Mouse (Mus musculus) neural tube, embryonic 15.5 days (tissue): ENCODE data around the gene Orai1. TPM values are rescaled to one million over a fixed set of nuclear protein-coding genes. Genes with fewer than 3 reads are reported as not detected.
A peak's percentile ranks its signal among the peaks of the same experiment; 100 is the strongest.

Experiments used
- ATAC-seq: fragments of 200-750 bp; cut with Nextera tagmentation; 2 replicates; pipeline ENCODE4 v1.8.0; 2017; ENCODE audit warnings: mild to moderate bottlenecking, moderate TSS enrichment, moderate library complexity; ENCODE audit not compliant: low FRiP score
- H3K27ac ChIP-seq: fragments of 300-500 bp; sonication (generic); replicated peaks from 2 replicates; pipeline ENCODE4 v1.5.1; 2015; ENCODE audit warnings: mild to moderate bottlenecking, inconsistent platforms
- H3K27me3 ChIP-seq: fragments of 300-500 bp; sonication (generic); replicated peaks from 2 replicates; pipeline ENCODE4 v1.6.1; 2015; ENCODE audit warnings: inconsistent platforms
- H3K36me3 ChIP-seq: fragments of 300-500 bp; sonication (generic); 2 replicates; pipeline ENCODE4 v1.6.1; 2015; ENCODE audit warnings: inconsistent platforms
- H3K4me1 ChIP-seq: fragments of 300-500 bp; sonication (generic); 2 replicates; pipeline ENCODE4 v1.6.1; 2015; ENCODE audit warnings: inconsistent platforms
- H3K4me2 ChIP-seq: fragments of 300-500 bp; sonication (generic); 2 replicates; pipeline ENCODE4 v1.6.1; 2015; ENCODE audit warnings: inconsistent platforms, mild to moderate bottlenecking, moderate library complexity
- H3K4me3 ChIP-seq: fragments of 300-500 bp; sonication (generic); replicated peaks from 2 replicates; pipeline ENCODE4 v1.5.1; 2015; ENCODE audit warnings: mild to moderate bottlenecking, inconsistent platforms
- H3K9ac ChIP-seq: fragments of 300-500 bp; sonication (generic); replicated peaks from 2 replicates; pipeline ENCODE4 v1.6.1; 2015; ENCODE audit warnings: mild to moderate bottlenecking, inconsistent platforms
- H3K9me3 ChIP-seq: fragments of 300-500 bp; sonication (generic); replicated peaks from 2 replicates; pipeline ENCODE4 v1.6.1; 2016; ENCODE audit warnings: inconsistent platforms
- WGBS: fragments of 180-500 bp; shearing (Covaris S2); methylation state at CpG from one replicate; pipeline ENCODE4 v1.1.7; 2015; ENCODE audit warnings: mixed read lengths; 5-methylcytosine and 5-hydroxymethylcytosine counted together
- polyA plus RNA-seq: library from polyadenylated mRNA; unstranded; fragments of >200 nt; fragmentation: Nextera tagmentation; extraction: Ambion mirVana; gene quantifications from 2 replicates; pipeline ENCODE4 v1.2.1, GENCODE M21; 2015

Orai1 gene
- polyA plus RNA-seq, 1 experiment from 2014 or later: 14.2 TPM

GRCm38 (mm10) chr5:122997205-122998204 lies 17.4 kb upstream of the Orai1 start:
- Histone ChIP-seq H3K4me3 (no peak overlapping the region), H3K9me3 (no peaks in the 10 kb centered on the region), H3K27ac (no peak overlapping the region), H3K36me3 (no peaks in the 10 kb centered on the region), H3K9ac (no peak overlapping the region), H3K4me1 (0 out of 2 replicates have a peak, but pooled peaks cover 6% of the 10 kb centered on the region), H3K27me3 (no peaks in the 10 kb centered on the region), H3K4me2 (no peak overlapping the region)
- no peak for ATAC-seq
- WGBS: 89% methylated on average over 18 of the region's 18 CpGs

DNA sequence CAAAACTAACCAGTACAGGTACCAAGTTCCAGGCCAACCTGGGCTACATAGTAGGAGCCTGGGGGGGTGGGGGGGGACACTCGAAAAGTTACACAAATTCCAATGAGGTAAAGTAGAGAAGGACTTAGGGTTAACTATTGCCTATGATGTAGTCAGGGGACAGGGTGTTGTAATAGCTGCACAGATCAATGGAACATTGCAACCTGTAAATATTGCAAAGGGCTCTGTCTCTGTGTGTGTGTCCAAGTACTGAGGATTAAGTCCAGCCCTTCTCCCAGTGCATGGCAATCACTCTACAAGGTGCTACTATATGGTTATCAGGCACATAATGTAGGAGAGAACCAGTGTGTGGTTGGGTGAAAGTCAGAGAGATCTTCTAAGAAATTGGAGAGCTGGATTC lies 14.0 kb upstream of the Orai1 start:
- Histone ChIP-seq H3K4me2 (no peak overlapping the region), H3K27ac (no peak overlapping the region), H3K9me3 (no peaks in the 10 kb centered on the region), H3K4me3 (no peak overlapping the region), H3K9ac (no peak overlapping the region), H3K27me3 (no peaks in the 10 kb centered on the region), H3K36me3 (no peaks in the 10 kb centered on the region), H3K4me1 (no peaks in the 10 kb centered on the region)
- 67% methylated on average over 1 of the region's 1 CpGs for WGBS
- no peak for ATAC-seq

- H3K27ac ChIP-seq: no peak overlapping the region
Measured at GRCm38 (mm10) chr5:123005716-123006592, 8.9 kb upstream of the Orai1 start.

GRCm38 (mm10) chr5:123008877-123009493 lies 5.9 kb upstream of the Orai1 start:
- no peak overlapping the region for H3K4me2 ChIP-seq
- ATAC-seq: no peak
- H3K9me3 ChIP-seq: no peaks in the 10 kb centered on the region
- 0 out of 2 replicates have a peak, but pooled peaks cover 7% of the 10 kb centered on the region for H3K4me1 ChIP-seq
- no peaks in the 10 kb centered on the region for H3K27me3 ChIP-seq
- 68% methylated on average over 7 of the region's 7 CpGs for WGBS
- H3K36me3 ChIP-seq: no peaks in the 10 kb centered on the region
- H3K4me3 ChIP-seq: no peak overlapping the region
- no peak overlapping the region for H3K27ac ChIP-seq
- no peak overlapping the region for H3K9ac ChIP-seq

More at GRCm38 (mm10) chr5:123005716-123006592, 8.9 kb upstream of the Orai1 start:
- 0 out of 2 replicates have a peak, but pooled peaks cover 4% of the 10 kb centered on the region for H3K4me1 ChIP-seq
- H3K4me3 ChIP-seq: no peak overlapping the region
- 57% methylated on average over 19 of the region's 19 CpGs for WGBS
- H3K9me3 ChIP-seq: no peaks in the 10 kb centered on the region
- no peak overlapping the region for H3K4me2 ChIP-seq
- H3K36me3 ChIP-seq: no peaks in the 10 kb centered on the region
- H3K27me3 ChIP-seq: no peaks in the 10 kb centered on the region
- no peak for ATAC-seq
- H3K9ac ChIP-seq: no peak overlapping the region

GRCm38 (mm10) chr5:123009873-123010272 lies 5.0 kb upstream of the Orai1 start:
- H3K9ac ChIP-seq: no peak overlapping the region
- WGBS: 52% methylated on average over 11 of the region's 11 CpGs
- H3K36me3 ChIP-seq: no peaks in the 10 kb centered on the region
- H3K4me2 ChIP-seq: no peak overlapping the region
- no peaks in the 10 kb centered on the region for H3K27me3 ChIP-seq
- no peak overlapping the region for H3K27ac ChIP-seq
- H3K4me1 ChIP-seq: peaks cover 12% of the 10 kb centered on the region
- no peak overlapping the region for H3K4me3 ChIP-seq
- ATAC-seq: no peak
- no peaks in the 10 kb centered on the region for H3K9me3 ChIP-seq

DNA sequence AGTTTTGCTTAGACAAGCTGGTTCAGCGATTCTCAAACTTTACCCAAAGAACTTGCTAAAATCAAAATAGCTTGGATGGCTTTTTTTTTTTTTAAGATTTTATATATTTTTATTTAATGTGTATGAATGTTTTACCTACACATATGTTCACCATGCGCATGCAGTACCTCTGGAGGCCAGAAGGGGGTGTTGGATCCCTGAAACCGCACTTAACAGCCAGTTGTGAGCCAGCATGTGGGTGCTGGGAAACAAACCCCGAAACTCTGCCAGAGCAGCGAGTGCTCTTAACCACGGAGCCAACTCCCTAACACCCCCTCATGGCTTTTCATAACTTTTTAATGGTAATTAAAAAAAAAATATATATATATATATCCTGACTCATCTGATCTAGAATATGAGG lies 4.1 kb upstream of the Orai1 start:
- Histone ChIP-seq H3K4me1 (peaks cover 16% of the 10 kb centered on the region), H3K27ac (no peak overlapping the region), H3K9me3 (no peaks in the 10 kb centered on the region), H3K36me3 (no peaks in the 10 kb centered on the region), H3K4me2 (no peak overlapping the region), H3K4me3 (no peak overlapping the region), H3K27me3 (no peaks in the 10 kb centered on the region), H3K9ac (no peak overlapping the region)
- ATAC-seq: no peak
- WGBS: 94% methylated on average over 6 of the region's 6 CpGs

DNA sequence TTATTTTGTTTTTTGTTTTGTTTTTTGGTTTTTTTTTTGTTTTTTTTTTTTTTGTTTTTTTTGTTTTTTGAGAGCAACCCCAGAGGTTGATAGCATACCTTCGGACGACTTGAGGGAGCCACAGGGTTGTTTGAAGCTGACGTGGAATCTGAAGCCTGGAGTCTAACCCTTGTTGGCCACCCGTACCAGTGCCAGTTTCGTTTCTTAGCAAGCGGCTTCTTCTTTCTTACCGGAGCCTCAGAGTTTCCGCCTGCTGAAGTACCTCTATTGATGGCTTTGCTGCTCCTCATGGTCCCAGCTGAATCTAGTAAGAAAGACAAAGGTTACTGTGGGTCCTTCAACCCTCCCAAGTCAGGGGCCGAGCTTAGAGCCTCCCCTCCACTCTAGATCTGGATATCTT lies 3.2 kb upstream of the Orai1 start:
- no peak for ATAC-seq
- no peak overlapping the region for H3K4me2 ChIP-seq

DNA sequence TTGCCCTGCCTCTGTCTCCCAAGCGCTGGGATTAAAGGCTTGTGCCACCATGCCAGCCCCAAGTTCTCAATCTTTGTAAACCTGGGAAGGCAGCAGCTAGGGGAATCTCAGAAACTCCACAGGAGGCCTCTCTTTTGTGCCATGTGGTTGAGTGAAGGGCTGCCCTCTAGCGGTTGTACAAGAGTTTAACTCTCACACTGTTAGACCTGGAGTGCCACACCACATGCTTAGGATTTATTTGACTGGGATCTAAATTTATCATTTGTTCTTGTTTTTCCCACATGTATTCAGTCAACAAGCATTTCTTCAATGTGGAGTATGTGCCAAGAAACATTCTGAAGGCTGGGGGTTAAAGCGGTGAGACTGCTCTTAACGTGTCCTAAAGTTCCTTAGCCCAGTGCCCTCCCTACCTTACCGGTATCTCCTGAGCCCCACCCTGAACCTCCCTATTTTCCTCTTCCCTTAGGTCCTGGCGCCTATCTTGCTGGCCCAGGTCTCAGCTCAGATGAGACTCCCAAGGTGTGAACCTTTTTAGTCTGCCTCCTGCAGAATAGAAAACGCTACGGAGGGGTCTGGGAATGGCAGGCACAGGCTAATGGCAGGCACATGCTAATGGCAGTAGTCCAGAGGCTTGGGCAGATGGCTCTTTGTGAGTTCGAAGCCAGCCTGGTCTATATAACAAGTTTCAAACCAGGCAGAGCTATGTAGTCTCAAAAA lies 1.1 kb upstream of the Orai1 start:
- H3K9me3 ChIP-seq: no peaks in the 10 kb centered on the region
- H3K27me3 ChIP-seq: no peaks in the 10 kb centered on the region
- H3K36me3 ChIP-seq: no peaks in the 10 kb centered on the region
- no peak overlapping the region for H3K27ac ChIP-seq
- no peak for ATAC-seq
- H3K4me3 ChIP-seq: no peak overlapping the region
- H3K4me2 ChIP-seq: no peak overlapping the region
- 65% methylated on average over 9 of the region's 9 CpGs for WGBS
- no peak overlapping the region for H3K9ac ChIP-seq
- peaks cover 31% of the 10 kb centered on the region for H3K4me1 ChIP-seq

More for the DNA sequence above, 3.2 kb upstream of the Orai1 start:
- no peak overlapping the region for H3K9ac ChIP-seq
- H3K27me3 ChIP-seq: no peaks in the 10 kb centered on the region
- no peak overlapping the region for H3K27ac ChIP-seq
- no peaks in the 10 kb centered on the region for H3K9me3 ChIP-seq
- WGBS: 95% methylated on average over 9 of the region's 9 CpGs
- H3K4me3 ChIP-seq: no peak overlapping the region
- peaks cover 23% of the 10 kb centered on the region for H3K4me1 ChIP-seq
- no peaks in the 10 kb centered on the region for H3K36me3 ChIP-seq

DNA sequence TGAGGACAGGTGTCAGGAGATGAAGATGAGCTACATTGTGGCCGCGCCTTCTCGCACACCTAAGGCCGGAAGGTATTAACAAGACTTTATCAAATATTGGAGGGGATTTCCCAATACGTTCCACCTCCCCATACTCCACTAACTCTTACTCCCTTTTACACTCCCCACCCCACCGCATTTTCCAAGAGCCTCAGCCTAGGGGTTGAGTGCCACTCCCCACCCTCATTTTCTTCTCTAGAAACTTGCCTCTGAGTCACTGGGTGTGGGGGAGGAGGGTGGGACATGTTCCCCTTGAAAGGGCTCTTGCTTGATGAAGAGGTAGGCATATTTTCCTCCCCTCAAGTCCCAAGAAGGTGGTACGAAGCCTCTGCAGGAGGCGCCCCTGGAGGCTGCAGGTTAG lies 1.0 kb downstream of the Orai1 start:
- Histone ChIP-seq H3K4me1 (peaks cover 39% of the 10 kb centered on the region), H3K27ac (peak overlapping the region; percentile 89), H3K9me3 (no peaks in the 10 kb centered on the region), H3K4me3 (peak overlapping the region; percentile 69), H3K9ac (peak overlapping the region; percentile 75), H3K4me2 (peak overlapping the region; percentile 65), H3K27me3 (no peaks in the 10 kb centered on the region), H3K36me3 (no peaks in the 10 kb centered on the region)
- WGBS: 20% methylated on average over 8 of the region's 8 CpGs
- no peak for ATAC-seq

DNA sequence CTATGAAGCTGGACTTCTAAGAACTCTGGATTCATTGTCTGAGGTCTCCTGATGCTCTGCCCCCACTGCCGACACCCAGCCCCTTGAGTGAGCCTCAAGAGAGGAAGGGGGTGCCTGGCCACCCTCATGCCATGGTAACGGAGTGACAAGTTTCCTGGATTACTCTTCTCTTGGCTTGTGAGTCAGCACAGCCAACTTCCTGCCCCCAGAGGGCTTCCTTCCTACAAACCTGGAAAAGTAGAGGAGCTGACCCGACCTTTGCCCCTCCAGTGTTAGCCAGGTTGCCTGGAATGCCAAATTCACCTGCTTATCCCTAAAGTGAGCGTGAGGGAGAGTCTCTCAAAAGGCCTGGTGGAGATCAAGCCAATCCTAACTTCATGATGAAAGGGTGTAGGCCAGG lies 2.6 kb downstream of the Orai1 start:
- Histone ChIP-seq H3K4me2 (0 out of 2 replicates have a peak overlapping the region, but pooled peaks have one; percentile 65), H3K9me3 (no peaks in the 10 kb centered on the region), H3K4me3 (no peak overlapping the region), H3K27me3 (no peaks in the 10 kb centered on the region), H3K4me1 (peaks cover 39% of the 10 kb centered on the region), H3K36me3 (no peaks in the 10 kb centered on the region), H3K27ac (no peak overlapping the region), H3K9ac (no peak overlapping the region)
- no peak for ATAC-seq
- 90% methylated on average over 4 of the region's 4 CpGs for WGBS
